Mouse (Mus musculus) thymus, adult 2 months (tissue): Measurements from ENCODE around the gene Sgcd.

ENCODE experiments used
- CTCF ChIP-seq: fragments of 200-500 bp; IDR thresholded peaks from 2 replicates; pipeline ENCODE4 v1.5.1; 2012; ENCODE audit warnings: mild to moderate bottlenecking, control low read depth, low read length, moderate library complexity, borderline replicate concordance; ENCODE audit not compliant: control insufficient read depth, poor library complexity, insufficient read depth; ENCODE audit errors: extremely low read depth
- POLR2A ChIP-seq: fragments of 200-500 bp; IDR thresholded peaks from 2 replicates; pipeline ENCODE4 v1.6.1; 2012; ENCODE audit warnings: mild to moderate bottlenecking, low read length, control low read depth, moderate library complexity; ENCODE audit not compliant: control insufficient read depth, poor library complexity, insufficient read depth; ENCODE audit errors: extremely low read depth

- TF ChIP-seq CTCF (no peak), POLR2A (no peak)
These were observed 1142.1 kb downstream of the Sgcd start for GRCm38 (mm10) chr11:46846661-46847060.
